12 mouse cellular contexts compared by ENCODE assay signal in the genomic region with DNA sequence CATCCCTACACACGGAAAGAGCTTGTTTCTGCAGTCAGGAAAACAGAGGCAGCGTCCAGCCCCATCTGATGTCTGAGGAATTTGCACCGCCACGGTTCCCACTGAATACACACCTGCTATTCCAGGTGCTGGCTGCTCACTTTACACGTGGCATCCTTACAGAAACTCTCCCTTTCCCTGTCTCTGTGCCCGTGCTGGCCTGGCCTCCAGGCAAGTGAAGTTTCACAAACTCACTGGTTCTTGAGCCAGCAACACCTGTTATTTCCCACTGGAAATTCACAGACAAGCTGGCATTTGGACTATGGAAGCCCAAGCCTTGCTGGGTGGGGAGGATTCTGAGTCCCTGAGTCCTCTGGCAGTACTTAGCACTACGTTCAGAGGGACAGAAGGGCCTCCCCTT.
"Had no signal": no experiment of that assay in that cellular context is flagged by ENCODE, and none has a peak within 500 bp of the region (broad histone marks: within the 10 kb centered on the region; RNA-seq: fewer than 3 reads in every experiment).

No protein-coding gene starts in this region.

- H3K4me2 ChIP-seq: liver, embryonic 13.5 days; liver, embryonic 15.5 days; lung, embryonic 15.5 days; midbrain, embryonic 11.5 days; midbrain, embryonic 13.5 days; midbrain, embryonic 15.5 days; neural tube, embryonic 12.5 days had no signal

- DNase-seq: liver, embryonic 13.5 days; liver, postnatal 0 days; lung, adult 2 months; lung, postnatal 10 days; lung, postnatal 4 days; right cerebral cortex, postnatal 14 days had no signal

- H3K27ac ChIP-seq: liver, embryonic 13.5 days; liver, embryonic 15.5 days; lung, embryonic 15.5 days; midbrain, embryonic 13.5 days; midbrain, embryonic 15.5 days; neural tube, embryonic 12.5 days had no signal

- H3K4me3 ChIP-seq: liver, embryonic 13.5 days; liver, embryonic 15.5 days; lung, embryonic 15.5 days; midbrain, embryonic 13.5 days; midbrain, embryonic 15.5 days; neural tube, embryonic 12.5 days had no signal

- ATAC-seq: liver, postnatal 0 days; midbrain, embryonic 13.5 days; midbrain, embryonic 15.5 days had no signal

- H3K27me3 ChIP-seq: liver, embryonic 13.5 days; liver, embryonic 15.5 days; lung, embryonic 15.5 days; midbrain, embryonic 13.5 days; midbrain, embryonic 15.5 days; neural tube, embryonic 12.5 days had no signal

- H3K9me3 ChIP-seq: liver, embryonic 13.5 days; liver, embryonic 15.5 days; lung, embryonic 15.5 days; midbrain, embryonic 13.5 days; midbrain, embryonic 15.5 days; neural tube, embryonic 12.5 days had no signal

- H3K36me3 ChIP-seq: liver, embryonic 13.5 days; liver, embryonic 15.5 days; lung, embryonic 15.5 days; midbrain, embryonic 13.5 days; midbrain, embryonic 15.5 days; neural tube, embryonic 12.5 days had no signal

- H3K4me1 ChIP-seq: liver, embryonic 15.5 days had no signal

- H3K9ac ChIP-seq: liver, embryonic 13.5 days; liver, embryonic 15.5 days; liver, postnatal 0 days; lung, embryonic 15.5 days; midbrain, embryonic 13.5 days; midbrain, embryonic 15.5 days; neural tube, embryonic 12.5 days had no signal
